Mouse (Mus musculus) heart, embryonic 14.5 days (tissue): ENCODE measurements around the gene Kif16b. TPM values are rescaled to one million over a fixed set of nuclear protein-coding genes. Genes with fewer than 3 reads are reported as not detected.

Experiments
- ATAC-seq: fragments of 200-750 bp; cut with Nextera tagmentation; 2 replicates; pipeline ENCODE4 v1.8.0; 2017; ENCODE audit warnings: low read depth, moderate TSS enrichment; ENCODE audit not compliant: insufficient number of reproducible peaks, insufficient read depth, low FRiP score
- H3K27ac ChIP-seq, 2 experiments: fragments of 200-500 bp in 1 of 2; fragments of 300-500 bp in 1 of 2; sonication (generic) in 1 of 2; replicated peaks in 1 of 2; 2 replicates each; pipeline ENCODE4 v1.5.1; 2012 to 2014; ENCODE audit warnings: low read depth in 2 of 2, low read length in 2 of 2, control low read depth in 1 of 2, mild to moderate bottlenecking in 1 of 2, mixed read lengths in 1 of 2; ENCODE audit not compliant: control insufficient read depth in 1 of 2, insufficient read depth in 1 of 2
- H3K27me3 ChIP-seq: fragments of 300-500 bp; sonication (generic); 2 replicates; pipeline ENCODE4 v1.6.1; 2014; ENCODE audit warnings: mild to moderate bottlenecking, low read length, control low read depth; ENCODE audit not compliant: control insufficient read depth, insufficient read depth
- H3K36me3 ChIP-seq: fragments of 300-500 bp; sonication (generic); 2 replicates; pipeline ENCODE4 v1.6.1; 2014; ENCODE audit warnings: mild to moderate bottlenecking, control low read depth, low read length, mixed read lengths; ENCODE audit not compliant: control insufficient read depth, insufficient read depth
- H3K4me1 ChIP-seq, 2 experiments: fragments of 200-500 bp in 1 of 2; fragments of 300-500 bp in 1 of 2; sonication (generic) in 1 of 2; 2 replicates each; pipeline ENCODE4 v1.6.1; 2012 to 2014; ENCODE audit warnings: low read length in 2 of 2, control low read depth in 1 of 2, mixed read lengths in 1 of 2; ENCODE audit not compliant: control insufficient read depth in 2 of 2, insufficient read depth in 2 of 2
- H3K4me2 ChIP-seq: fragments of 300-500 bp; sonication (generic); 2 replicates; pipeline ENCODE4 v1.6.1; 2014; ENCODE audit warnings: mild to moderate bottlenecking, low read length
- H3K4me3 ChIP-seq, 2 experiments: fragments of 200-500 bp in 1 of 2; fragments of 300-500 bp in 1 of 2; sonication (generic) in 1 of 2; 2 replicates each; pipeline ENCODE4 v1.5.1; 2012 to 2014; ENCODE audit warnings: low read length in 2 of 2, mild to moderate bottlenecking in 2 of 2, control low read depth in 1 of 2, low read depth in 1 of 2, moderate library complexity in 1 of 2; ENCODE audit not compliant: control insufficient read depth in 1 of 2, insufficient read depth in 1 of 2
- H3K9ac ChIP-seq: fragments of 300-500 bp; sonication (generic); 2 replicates; pipeline ENCODE4 v1.6.1; 2014; ENCODE audit warnings: mild to moderate bottlenecking, low read length
- H3K9me3 ChIP-seq: fragments of 300-500 bp; sonication (generic); 2 replicates; pipeline ENCODE4 v1.6.1; 2016; ENCODE audit warnings: low read length, control low read depth; ENCODE audit not compliant: control insufficient read depth
- WGBS: fragments of 180-500 bp; shearing (Covaris S2); extraction: QIAGEN DNeasy Blood & Tissue Kit; methylation state at CpG from one replicate; pipeline ENCODE4 v1.1.7; 2014; 5-methylcytosine and 5-hydroxymethylcytosine counted together
- polyA plus RNA-seq: library from polyadenylated mRNA; unstranded; fragments of >200 nt; fragmentation: Nextera tagmentation; extraction: Ambion mirVana; gene quantifications from 2 replicates; pipeline ENCODE4 v1.2.1, GENCODE M21; 2014

Kif16b gene
- polyA plus RNA-seq, 1 experiment from 2014 or later = 10.4 TPM

DNA sequence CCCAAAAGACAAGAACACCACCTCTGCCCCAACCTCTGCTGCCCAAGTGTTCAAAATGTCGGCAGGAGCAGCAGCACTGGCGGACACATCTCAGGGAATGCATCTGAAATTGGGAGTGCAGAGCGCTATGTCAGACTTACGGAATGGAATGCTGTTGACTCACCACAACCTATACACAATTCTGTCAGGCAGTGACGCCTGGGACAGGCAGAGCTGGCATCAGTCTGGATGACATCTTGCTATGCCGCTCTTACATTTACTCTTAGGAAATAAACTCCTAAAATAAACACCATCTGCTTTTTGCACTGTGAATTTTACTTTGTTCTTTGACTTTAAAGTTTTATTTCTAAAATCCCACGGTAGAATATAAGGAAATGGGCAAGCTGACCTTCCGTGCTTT is 31.3 kb downstream of the Kif16b start:
- no peak overlapping the region for H3K27ac ChIP-seq
- no peak overlapping the region for H3K4me2 ChIP-seq
- no peak overlapping the region for H3K9ac ChIP-seq
- H3K36me3 ChIP-seq = peaks cover 1% of the 10 kb centered on the region; the same call in 1 of the 2 replicates
- H3K4me3 ChIP-seq = no peak overlapping the region
- H3K27me3 ChIP-seq = no peaks in the 10 kb centered on the region
- no peak for ATAC-seq
- H3K9me3 ChIP-seq = no peaks in the 10 kb centered on the region
- 84% methylated on average over 8 of the region's 8 CpGs for whole genome bisulfite sequencing
- no peaks in the 10 kb centered on the region for H3K4me1 ChIP-seq

DNA sequence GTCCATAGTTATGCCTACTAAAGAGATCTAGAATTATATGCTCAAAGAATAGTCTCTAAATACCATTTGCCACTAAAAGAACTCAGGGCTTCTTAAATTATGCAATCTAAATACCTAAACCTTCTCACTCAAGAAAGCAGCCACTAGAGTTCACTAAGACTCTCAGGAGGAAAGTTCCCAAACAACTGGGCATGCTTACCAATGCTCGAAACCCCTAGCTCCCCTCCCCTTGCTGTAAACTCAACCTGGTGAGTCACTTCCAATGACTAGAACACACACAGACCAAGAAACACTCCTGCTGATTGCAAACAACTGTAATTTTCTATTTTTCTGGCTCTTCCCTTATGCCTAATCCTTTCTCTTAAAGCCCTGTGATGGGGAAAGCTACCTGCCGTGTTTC is 33.9 kb downstream of the Kif16b start:
- 84% methylated on average over 2 of the region's 2 CpGs for WGBS
- H3K36me3 ChIP-seq = peaks cover 14% of the 10 kb centered on the region
- no peak overlapping the region for H3K4me2 ChIP-seq
- ATAC-seq = no peak
- no peaks in the 10 kb centered on the region for H3K27me3 ChIP-seq
- no peak overlapping the region for H3K9ac ChIP-seq
- no peaks in the 10 kb centered on the region for H3K9me3 ChIP-seq
- no peak overlapping the region for H3K27ac ChIP-seq
- no peaks in the 10 kb centered on the region for H3K4me1 ChIP-seq
- no peak overlapping the region for H3K4me3 ChIP-seq

DNA sequence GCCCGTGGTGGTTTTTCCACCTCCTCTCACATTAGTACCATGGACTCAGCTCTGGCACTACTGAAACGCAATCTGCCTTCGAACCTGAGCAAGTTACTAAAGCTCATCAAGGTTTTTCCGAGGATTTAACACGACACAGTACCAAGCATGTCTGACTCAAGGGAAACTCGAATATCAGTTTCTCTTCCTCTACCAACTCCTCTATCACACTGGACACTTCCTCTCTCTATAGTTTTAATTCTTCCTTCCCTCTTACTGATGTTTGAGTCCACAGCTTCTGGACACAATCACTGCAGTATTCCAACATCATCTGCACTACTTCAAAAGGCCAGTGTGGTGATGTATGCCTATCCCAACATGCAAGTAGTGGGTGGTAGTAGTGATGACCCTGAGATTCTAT is 40.3 kb downstream of the Kif16b start:
- Histone ChIP-seq H3K27ac (no peak overlapping the region), H3K9ac (no peak overlapping the region), H3K4me2 (no peak overlapping the region), H3K27me3 (no peaks in the 10 kb centered on the region), H3K4me3 (no peak overlapping the region), H3K4me1 (no peaks in the 10 kb centered on the region), H3K9me3 (no peaks in the 10 kb centered on the region), H3K36me3 (peaks cover 19% of the 10 kb centered on the region)
- 67% methylated on average over 6 of the region's 6 CpGs for WGBS
- ATAC-seq = no peak

DNA sequence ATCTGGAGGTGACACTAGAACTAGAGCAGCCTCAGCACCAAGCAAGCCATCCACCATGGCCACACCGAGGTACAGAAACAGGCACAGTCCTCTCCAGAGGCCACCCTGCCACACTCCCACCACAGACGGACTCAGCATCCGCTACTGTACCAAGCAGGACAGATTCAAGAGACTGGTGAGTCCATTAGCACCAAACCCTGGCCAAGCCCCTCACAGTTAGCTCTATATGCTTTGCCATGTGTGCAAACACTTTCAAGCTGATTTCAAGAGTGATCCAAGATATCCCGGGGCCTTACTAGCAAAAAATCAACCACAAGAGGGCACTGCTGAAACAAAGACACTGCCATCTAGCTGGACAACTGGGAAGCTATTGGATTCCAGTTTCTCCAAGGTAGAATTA is 41.9 kb downstream of the Kif16b start:
- no peak overlapping the region for H3K9ac ChIP-seq
- ATAC-seq = no peak
- no peak overlapping the region for H3K27ac ChIP-seq
- no peak overlapping the region for H3K4me3 ChIP-seq
- no peak overlapping the region for H3K4me2 ChIP-seq
- WGBS = 60% methylated on average over 4 of the region's 4 CpGs
- no peaks in the 10 kb centered on the region for H3K4me1 ChIP-seq
- H3K27me3 ChIP-seq = no peaks in the 10 kb centered on the region
- peaks cover 14% of the 10 kb centered on the region; the same call in 1 of the 2 replicates for H3K36me3 ChIP-seq
- no peaks in the 10 kb centered on the region for H3K9me3 ChIP-seq

DNA sequence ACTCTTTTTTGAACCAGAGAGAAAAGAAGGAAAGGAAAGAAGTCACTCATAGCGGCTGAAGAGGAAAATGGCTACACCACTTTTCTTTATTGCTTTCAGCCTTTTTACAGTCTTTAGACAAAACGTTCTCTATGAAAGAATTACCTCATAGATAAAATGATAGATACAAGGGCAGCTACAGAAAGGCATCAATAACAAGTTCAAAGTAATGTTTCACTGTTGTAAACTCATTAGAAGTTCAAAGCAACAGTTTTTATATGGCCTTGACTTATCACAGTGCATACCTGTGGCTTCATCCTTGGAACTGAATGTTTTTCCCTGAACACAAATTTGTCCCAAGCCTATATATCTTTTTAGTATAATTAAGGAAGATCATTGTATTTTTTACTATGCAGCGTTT is 62.6 kb downstream of the Kif16b start:
- H3K9ac ChIP-seq = no peak overlapping the region
- H3K9me3 ChIP-seq = no peaks in the 10 kb centered on the region
- no peak overlapping the region for H3K4me2 ChIP-seq
- ATAC-seq = no peak
- peaks cover 16% of the 10 kb centered on the region for H3K36me3 ChIP-seq
- WGBS = 67% methylated on average over 3 of the region's 3 CpGs
- no peak overlapping the region for H3K4me3 ChIP-seq
- H3K27ac ChIP-seq = 0 out of 4 replicates have a peak overlapping the region, but pooled peaks of 1 of the 2 experiments have one; percentile 19
- H3K27me3 ChIP-seq = no peaks in the 10 kb centered on the region
- no peaks in the 10 kb centered on the region for H3K4me1 ChIP-seq

DNA sequence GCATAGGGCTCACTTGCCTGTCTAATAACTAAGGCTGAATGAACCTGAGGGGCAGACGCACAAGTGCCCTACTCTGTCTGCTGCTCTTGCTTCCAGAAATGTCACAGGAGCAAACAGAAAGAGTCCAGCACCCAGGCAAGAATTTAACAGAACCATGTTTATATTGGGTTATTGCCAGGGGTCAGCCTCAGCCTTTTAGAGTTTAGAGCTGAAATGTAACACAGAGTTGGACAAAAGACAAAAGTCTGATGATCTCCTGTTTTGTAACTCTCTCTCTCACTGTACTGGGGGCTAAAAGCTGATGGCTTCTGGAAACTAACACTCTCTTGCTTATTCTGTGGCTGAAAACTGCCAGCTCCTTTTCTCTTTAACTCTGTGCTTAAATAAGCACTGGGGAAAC is 63.2 kb downstream of the Kif16b start:
- Histone ChIP-seq H3K27ac (0 out of 4 replicates have a peak overlapping the region, but pooled peaks have one; percentile 14 to 19), H3K4me2 (no peak overlapping the region), H3K4me1 (no peaks in the 10 kb centered on the region), H3K9me3 (no peaks in the 10 kb centered on the region), H3K4me3 (no peak overlapping the region), H3K9ac (no peak overlapping the region), H3K27me3 (no peaks in the 10 kb centered on the region), H3K36me3 (peaks cover 23% of the 10 kb centered on the region)
- WGBS = 55% methylated on average over 1 of the region's 1 CpGs
- ATAC-seq = no peak

DNA sequence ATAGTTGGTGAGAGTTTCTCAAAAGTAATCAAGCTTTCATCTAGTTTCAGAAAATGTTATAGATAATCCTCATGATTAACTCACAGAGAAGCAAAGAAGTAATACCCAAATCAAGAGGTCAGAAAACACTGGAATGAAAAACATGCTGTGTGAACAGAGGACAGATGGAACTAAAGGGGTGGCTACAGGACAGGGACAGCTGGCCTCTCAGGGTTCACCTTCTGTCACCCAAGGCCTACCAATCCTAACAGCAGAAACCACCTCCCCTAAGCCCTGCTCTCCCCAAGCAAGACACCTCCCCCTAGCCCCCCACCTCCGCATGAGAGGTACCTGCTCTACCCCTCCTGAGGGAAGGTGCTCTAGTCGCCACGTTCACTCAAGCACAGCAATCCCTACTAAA is 66.6 kb downstream of the Kif16b start:
- Histone ChIP-seq H3K4me1 (no peaks in the 10 kb centered on the region), H3K9ac (no peak overlapping the region), H3K4me3 (no peak overlapping the region), H3K36me3 (peaks cover 17% of the 10 kb centered on the region), H3K4me2 (no peak overlapping the region), H3K9me3 (no peaks in the 10 kb centered on the region), H3K27me3 (no peaks in the 10 kb centered on the region), H3K27ac (no peak overlapping the region)
- 96% methylated on average over 3 of the region's 3 CpGs for WGBS
- ATAC-seq = no peak

DNA sequence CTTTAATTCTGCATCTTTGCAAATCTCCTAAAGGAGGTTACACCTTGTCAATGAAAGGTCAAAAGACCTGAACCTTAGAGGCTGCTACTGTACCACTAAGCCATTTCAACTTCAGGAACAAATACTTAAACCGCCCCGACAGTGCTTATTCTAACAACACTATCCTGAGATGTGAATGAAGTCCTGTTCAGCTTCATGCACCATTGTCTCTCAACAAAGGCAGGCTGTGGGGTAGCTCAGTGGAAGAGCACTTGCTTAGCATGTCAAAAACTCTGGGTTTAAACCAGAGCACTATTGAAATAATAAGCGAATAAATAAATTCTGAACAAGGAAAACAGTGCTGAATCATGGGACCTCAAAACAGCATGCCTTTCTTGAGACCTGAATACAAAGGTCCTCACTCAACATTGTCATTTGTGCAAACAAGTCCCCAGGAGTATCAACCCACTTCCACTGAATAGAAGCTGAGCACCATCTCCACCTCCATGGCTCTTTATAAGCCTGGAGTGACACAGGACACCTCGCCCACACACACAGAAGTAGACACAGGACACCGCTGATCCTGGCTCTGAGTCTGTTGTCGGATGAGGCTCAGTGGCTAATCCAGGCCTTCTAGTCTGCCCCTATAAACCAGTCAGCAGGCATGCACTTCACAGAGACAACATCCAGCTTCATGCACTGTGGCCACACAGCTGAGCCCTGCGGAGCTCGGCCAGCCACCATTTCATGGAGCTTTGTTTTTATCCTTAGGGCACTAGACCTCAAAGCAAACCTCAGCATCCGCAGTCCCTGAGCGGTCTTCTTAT is 68.5 kb downstream of the Kif16b start:
- no peaks in the 10 kb centered on the region for H3K9me3 ChIP-seq
- ATAC-seq = no peak
- H3K4me1 ChIP-seq = no peaks in the 10 kb centered on the region
- H3K4me3 ChIP-seq = no peak overlapping the region
- H3K9ac ChIP-seq = no peak overlapping the region
- WGBS = 88% methylated on average over 10 of the region's 10 CpGs
- H3K27me3 ChIP-seq = no peaks in the 10 kb centered on the region
- H3K27ac ChIP-seq = no peak overlapping the region
- H3K4me2 ChIP-seq = no peak overlapping the region
- H3K36me3 ChIP-seq = peaks cover 20% of the 10 kb centered on the region
